Mouse (Mus musculus): ENCODE measurements at regions not wholly inside any gene's neighbourhood (a gene's known extent, or its start where the extent isn't known, plus 50 kb on each side); places are given as distances from the start of the nearest gene placed in this dataset.
"Not testable (repeated sequence)": the region's sequence is repeated elsewhere in the genome, so short reads cannot be mapped to it uniquely, and the experiment has no call there.

- DNase-seq (ENCODE audit: low spot score) = no peak
Measured at GRCm38 (mm10) chr2:133738839-133739430, 187.0 kb downstream of the Bmp2 start.

DNA sequence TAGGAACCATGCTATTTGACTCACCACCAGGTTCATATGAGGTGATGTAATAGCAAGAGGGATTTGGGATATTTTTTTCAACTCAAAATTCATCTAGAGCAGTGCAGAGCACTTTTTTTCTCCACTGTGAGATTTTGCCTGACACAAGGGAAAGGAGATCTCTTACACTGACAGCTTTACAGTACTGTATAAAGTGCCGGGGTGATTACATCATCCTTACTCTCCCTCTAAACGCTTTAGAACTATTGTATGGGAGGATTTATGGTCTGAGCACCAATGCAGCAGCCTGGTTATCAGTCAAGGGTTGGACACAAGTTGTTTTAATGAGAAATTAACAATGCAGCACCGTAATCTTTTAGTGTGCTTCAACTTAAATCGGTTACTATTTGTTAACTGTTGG is 196.5 kb downstream of the Bmp2 start:
- no peak for DNase-seq (ENCODE audit: low spot score)

- DNase-seq (ENCODE audit: low spot score) = no peak
Measured at GRCm38 (mm10) chr2:133749846-133750637, 198.1 kb downstream of the Bmp2 start.

- DNase-seq (ENCODE audit: low spot score) = no peak
Measured at GRCm38 (mm10) chr2:133754088-133754487, 202.1 kb downstream of the Bmp2 start.

GRCm38 (mm10) chr2:133761496-133761895 is 209.5 kb downstream of the Bmp2 start:
- peak; percentile 62 for DNase-seq (ENCODE audit: low spot score)

GRCm38 (mm10) chr2:133768546-133768945 is 216.6 kb downstream of the Bmp2 start:
- DNase-seq (ENCODE audit: low spot score) = no peak

DNA sequence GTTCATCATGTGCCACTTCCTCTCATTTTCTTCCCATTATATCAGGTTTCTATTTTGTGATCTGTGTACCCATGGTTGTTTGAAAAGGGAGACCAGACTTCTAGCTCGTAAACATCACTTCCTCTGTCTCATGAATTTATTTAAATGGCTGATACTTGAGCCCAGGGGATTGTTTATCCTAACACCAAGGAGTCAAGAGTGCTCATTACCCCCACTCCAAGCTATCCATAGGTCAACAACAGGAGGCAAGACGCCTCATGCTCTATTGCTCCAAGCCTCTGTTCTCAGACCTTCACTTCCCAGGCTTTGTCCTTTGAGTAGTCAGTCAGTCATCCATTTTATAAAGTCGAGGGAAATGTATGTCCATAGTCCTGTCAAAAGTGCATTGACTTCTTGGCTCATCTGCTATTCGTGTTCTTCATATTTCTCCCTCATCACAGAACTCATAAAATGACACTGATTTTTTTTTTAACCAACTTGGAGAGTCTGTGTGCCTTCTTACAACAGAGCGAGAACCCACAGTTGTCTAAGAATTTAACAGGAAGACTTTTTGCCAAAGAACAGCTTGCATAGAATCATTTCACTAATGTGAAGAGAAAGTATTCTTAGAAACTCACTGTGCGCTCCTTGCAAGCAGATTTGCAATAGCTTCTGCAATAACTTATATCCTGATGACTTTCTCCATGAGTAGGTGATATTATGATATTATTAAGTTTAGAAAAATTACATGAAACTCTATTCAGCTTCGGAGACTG is 231.8 kb downstream of the Bmp2 start:
- DNase-seq (ENCODE audit: low spot score) = no peak

DNA sequence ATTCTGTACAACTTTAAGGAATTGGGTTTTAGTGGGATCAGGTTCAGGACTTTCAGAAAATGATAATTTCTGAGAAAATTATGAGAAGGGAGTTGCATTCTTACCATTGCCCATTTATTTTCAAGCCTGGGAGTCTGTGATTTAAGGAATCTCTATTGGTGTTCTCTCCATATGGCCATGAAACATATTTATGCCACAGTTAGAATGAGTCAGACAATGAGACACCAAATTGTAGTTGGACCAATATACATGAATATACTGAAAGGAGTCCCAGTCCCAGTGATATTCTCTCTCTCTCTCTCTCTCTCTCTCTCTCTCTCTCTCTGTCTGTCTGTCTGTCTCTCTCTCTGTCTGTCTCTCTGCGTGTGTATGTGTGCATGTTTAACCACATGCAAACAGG is 239.1 kb downstream of the Bmp2 start:
- no peak for DNase-seq (ENCODE audit: low spot score)

- peak; percentile 11 for DNase-seq (ENCODE audit: low spot score)
Measured at GRCm38 (mm10) chr2:133793293-133793692, 241.3 kb downstream of the Bmp2 start.

DNA sequence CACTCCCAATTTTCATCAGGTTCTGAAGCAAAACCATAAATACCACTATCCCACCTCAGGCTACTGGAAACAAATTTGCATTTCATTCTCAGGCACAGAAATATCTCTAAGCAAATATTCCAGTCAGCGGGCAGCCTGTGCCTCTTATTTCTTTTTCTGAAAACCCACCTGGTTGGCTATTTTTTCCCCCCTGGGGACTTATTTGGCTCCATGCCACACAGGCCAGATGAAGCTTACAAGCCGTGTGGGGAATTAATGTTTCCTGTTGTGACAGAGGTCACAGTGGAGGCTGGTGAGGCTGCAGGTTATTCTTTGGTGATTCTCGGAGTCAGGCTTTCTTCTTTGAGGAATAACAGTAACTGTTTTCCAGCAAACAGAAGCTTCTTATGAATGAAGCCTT is 250.7 kb downstream of the Bmp2 start:
- DNase-seq (ENCODE audit: low spot score) = no peak

GRCm38 (mm10) chr2:133821418-133821817 is 269.5 kb downstream of the Bmp2 start:
- DNase-seq (ENCODE audit: low spot score) = no peak

GRCm38 (mm10) chr2:133829406-133829805 is 277.4 kb downstream of the Bmp2 start:
- DNase-seq (ENCODE audit: low spot score) = no peak

DNA sequence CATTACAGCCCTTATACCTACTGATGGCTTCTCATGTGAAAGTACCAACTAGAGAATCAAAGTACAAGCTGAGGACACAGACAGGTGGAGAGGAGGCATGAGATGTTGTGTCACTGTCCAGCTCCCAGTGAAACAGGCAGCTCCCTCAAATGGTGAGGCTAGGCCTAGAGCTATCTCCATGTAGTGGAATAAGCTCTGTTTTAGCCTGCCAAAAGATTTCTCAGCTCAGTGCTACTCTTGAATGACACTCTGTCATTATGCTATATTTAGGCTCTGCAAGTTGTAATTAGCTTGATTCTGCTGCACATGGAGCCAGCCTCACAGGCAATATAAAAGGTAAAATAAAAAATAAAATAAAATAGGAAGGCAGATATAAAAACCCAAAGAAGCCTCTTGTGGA is 298.5 kb downstream of the Bmp2 start:
- no peak for DNase-seq (ENCODE audit: low spot score)

DNA sequence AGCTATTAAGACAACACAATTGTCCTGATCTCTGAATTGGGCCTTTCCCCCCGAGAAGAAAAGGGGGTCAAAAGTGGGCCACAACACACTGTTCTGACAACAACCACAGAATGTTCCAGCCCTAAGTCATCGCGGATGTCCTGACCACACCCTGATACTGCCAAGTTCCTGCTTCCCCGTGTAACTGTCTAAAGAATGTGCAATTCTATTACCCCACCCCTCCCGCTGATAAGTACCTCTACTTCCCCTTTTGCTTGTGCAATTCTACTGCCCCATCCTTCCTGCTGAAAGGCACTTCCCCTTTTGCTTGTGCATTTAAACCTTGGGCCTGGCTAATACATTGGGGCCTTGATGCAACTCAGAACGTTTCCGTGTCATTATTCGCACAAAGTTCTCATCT is 323.0 kb downstream of the Bmp2 start:
- DNase-seq (ENCODE audit: low spot score) = not testable (repeated sequence)

DNA sequence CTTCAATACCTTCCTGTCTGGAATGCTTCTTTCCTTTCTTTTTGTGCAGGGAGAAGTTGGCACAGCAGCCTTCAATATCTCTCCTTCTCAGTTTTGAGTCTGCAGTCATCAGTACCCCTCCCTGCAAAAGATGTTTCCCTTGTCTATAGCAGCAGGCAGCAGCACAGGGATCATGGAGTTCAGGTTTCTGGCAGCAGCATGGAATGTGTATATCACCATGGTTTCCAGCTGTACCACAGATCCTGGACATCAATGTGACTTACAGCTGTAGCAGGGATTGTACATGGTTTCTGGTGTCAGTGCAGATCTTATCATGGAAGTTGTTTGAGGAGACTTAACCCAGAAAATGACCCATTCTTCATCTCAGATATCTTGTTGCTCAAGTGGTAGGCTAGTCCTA is 331.7 kb downstream of the Bmp2 start:
- DNase-seq (ENCODE audit: low spot score) = no peak

- DNase-seq (ENCODE audit: low spot score) = peak; percentile 1
Measured at GRCm38 (mm10) chr2:133906269-133906668, 354.3 kb downstream of the Bmp2 start.
